Mouse (Mus musculus): ENCODE results near the gene Tmem117.

The Tmem117 gene

DNA sequence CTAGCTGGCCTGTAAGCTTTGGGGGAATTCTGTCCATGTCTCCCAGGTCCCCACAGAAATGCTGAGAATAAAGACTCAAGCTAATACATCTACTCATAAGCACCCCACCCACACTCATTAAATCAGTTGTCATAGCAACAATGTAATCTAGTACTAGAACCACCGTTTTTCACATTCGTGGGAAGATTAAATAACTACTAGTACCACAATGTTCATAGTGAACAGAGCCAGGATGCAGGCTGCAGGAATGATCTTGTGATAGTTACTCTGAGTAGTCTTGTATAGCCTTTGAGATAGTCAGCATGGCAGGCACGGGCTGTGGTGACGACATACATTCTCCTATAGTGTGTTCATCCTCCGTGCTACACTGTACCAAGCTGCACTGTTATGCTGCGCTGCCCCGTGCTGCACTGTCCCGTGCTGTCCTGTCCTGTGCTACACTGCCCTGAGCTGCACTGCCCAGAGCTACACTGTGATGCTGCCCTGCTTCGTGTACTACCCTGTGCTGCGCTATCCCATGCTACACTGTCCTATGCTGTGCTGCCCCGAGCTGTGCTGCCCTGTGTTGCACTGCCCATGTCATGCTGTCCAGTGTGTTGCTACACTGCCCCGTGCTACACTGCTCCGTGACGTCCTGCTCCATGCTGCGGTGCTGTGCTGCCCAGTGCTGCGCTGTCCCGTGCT lies 507.0 kb downstream of the Tmem117 start:
- DNase-seq (ENCODE audit: low read depth, low spot score) = no peak
- Histone ChIP-seq H3K27me3 (ENCODE audit: control insufficient read depth, insufficient read depth, low read length, poor library complexity, severe bottlenecking) (no peaks in the 10 kb centered on the region), H3K36me3 (ENCODE audit: control insufficient read depth, insufficient read depth, low read length, poor library complexity, severe bottlenecking) (no peaks in the 10 kb centered on the region)

DNA sequence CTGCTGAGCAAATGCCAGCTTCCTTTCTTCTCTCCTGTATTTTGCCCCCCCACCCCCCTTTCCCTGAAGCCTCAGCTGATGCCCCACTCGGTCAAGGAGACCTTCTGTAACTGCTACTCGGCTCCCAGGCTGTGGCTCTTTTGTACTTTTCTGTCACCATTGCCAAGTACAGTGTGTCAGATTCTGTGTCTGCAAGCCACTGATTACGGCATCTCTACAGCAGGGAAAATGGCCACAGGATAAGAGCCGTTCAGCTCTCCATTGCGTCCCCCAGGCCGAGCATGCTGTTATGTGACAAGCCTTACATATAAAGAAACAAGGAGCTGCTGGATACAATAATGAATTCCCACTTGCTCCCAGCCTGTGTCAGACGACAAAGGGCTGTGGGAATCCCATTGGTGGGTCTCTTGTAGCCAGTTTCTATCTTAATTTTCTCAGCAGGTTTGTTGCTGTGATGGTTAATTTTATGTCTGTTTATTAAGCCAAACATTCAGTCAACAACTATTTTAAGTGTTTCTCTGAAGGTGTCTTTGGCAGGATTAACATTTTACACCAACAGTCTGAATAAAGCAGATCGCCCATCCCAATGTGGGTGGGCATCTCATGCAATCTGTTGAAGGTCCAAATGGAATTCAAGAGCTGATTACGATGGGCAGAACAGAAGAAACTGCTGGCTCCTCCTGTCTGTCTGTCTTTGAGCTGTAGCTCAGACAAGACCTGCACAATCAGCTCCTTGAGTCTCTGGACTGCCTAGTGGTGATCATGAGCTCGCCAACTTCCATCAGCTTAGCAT lies 508.2 kb downstream of the Tmem117 start:
- H3K27me3 ChIP-seq (ENCODE audit: control insufficient read depth, insufficient read depth, low read length, poor library complexity, severe bottlenecking) = no peaks in the 10 kb centered on the region
- no peaks in the 10 kb centered on the region for H3K36me3 ChIP-seq (ENCODE audit: control insufficient read depth, insufficient read depth, low read length, poor library complexity, severe bottlenecking)
- DNase-seq (ENCODE audit: low read depth, low spot score) = no peak

DNA sequence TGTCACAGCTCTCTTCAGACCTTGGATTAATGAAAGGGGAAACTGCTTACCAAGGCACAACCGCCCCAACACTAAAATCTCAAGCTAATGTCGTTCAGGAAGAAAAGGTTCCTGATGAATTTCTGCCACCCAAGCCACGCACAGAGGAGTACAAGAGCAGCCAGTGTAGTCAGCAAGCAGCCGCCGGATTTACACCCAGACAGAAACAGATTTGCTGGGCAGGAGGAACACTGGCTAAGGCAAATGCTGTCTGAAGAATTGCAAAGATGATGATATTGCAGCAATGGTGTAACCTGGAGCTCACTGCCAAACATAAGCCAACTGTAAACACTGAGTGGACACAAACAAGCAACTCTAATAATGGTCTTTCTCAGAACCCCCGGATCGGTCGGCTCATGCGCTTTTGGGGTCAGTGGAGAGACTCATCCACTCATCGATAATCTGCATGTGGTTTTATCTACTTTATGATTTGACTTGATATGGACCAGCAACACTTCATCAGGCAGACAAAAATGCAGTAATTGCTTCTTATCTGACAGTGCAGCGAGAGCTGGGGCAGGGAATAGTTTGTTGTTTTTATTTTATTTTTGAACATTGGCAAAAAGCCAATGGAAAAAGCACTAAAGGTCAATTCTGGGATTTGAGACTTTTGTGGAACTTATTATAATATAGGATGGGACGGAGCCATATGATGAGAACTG lies 509.8 kb downstream of the Tmem117 start:
- Histone ChIP-seq H3K36me3 (ENCODE audit: control insufficient read depth, insufficient read depth, low read length, poor library complexity, severe bottlenecking) (no peaks in the 10 kb centered on the region), H3K27me3 (ENCODE audit: control insufficient read depth, insufficient read depth, low read length, poor library complexity, severe bottlenecking) (no peaks in the 10 kb centered on the region)
- no peak for DNase-seq (ENCODE audit: low read depth, low spot score)

DNA sequence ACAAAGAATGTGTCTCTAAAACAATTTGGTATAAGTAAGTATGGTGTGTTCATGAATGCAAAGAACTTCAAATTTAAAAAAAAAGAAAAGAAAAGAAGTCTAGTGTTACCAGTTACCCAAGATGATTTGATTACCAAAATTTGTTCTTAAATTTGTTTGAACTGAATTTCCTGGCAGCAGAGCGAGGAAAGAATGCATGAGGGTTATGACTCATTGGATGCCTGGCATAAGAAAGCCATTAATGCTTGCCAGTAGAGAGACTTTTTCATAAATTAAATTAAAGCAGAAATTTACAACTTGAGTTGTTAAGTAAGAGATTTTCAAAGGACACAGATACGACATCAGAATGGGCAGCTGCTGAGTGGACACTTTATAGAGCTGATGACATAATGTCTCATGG lies 515.1 kb downstream of the Tmem117 start:
- H3K27me3 ChIP-seq (ENCODE audit: control insufficient read depth, insufficient read depth, low read length, poor library complexity, severe bottlenecking) = no peaks in the 10 kb centered on the region
- no peak for DNase-seq (ENCODE audit: low read depth, low spot score)
- no peaks in the 10 kb centered on the region for H3K36me3 ChIP-seq (ENCODE audit: control insufficient read depth, insufficient read depth, low read length, poor library complexity, severe bottlenecking)

DNA sequence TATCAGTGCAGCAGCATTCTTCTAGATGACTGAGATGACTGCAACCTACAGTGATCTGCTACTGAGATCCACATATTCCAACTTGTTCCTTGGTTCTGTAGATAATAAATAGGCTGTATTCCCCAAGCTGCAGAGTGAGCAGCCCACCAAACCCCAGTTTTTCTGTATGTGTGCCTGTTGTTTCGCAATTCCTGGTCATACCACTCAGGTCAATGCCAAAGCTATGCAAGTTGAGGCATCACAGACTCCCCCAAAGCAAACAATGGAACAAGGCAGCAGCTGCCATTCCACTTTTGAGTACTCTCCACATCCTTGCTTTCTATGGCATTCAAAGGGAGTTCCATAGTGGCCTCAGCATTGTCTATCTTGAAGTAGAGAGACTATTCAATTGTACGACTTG lies 516.1 kb downstream of the Tmem117 start:
- no peaks in the 10 kb centered on the region for H3K36me3 ChIP-seq (ENCODE audit: control insufficient read depth, insufficient read depth, low read length, poor library complexity, severe bottlenecking)
- no peak for DNase-seq (ENCODE audit: low read depth, low spot score)
- H3K27me3 ChIP-seq (ENCODE audit: control insufficient read depth, insufficient read depth, low read length, poor library complexity, severe bottlenecking) = no peaks in the 10 kb centered on the region
